Comparison of ENCODE assay signal across 8 mouse cellular contexts in the genomic region with DNA sequence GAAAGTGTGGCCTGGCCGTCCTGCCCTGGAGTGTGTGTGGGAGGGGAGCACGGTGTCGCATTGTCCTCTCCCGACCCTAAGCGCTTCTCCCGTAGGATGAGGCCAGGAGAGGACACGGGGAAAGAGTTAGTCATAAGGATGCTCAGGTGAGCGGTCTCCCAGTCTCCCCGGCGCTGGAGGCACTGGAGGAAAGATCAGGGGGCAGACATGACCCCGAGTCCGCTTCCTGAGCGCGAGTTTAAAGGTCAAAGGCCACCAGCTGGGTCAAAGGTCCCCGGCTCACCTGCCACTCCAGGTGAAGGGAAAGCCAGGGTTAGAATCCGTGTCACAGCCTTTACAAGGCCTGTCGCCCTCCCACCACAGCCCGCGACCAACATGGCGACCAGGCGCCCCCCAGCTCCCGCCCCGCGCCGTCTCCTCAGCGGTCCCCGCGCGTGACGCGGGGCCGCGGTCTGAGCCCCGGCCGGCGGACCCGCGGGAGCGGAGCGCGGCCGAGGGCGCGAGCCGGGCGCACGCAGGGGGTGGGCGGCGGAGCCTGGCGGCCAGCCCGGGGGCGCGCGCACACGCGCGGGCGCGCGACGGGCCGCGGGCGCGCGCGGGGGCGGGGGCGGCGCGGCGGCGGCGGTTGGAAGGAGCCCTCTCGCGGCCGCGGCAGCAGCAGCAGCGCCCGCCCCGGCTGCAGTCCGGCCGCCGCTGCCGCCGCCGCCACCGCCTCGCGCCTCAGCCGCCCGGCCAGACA. TPM values are rescaled to one million over a fixed set of nuclear protein-coding genes. Genes with fewer than 3 reads are reported as not detected.
A peak's percentile ranks its signal among the peaks of the same experiment; 100 is the strongest.
DNase-seq lines count a peak whose midpoint lies in the region; ATAC-seq and TF ChIP-seq lines count a peak whose summit lies in the region.

A gene (plus strand): TSS at position 594 of the 739 bp plus-strand sequence.

- WGBS in limb, embryonic 14.5 days = under 1% methylated on average over 24 of the region's 92 CpGs
- under 1% methylated on average over 62 of the region's 92 CpGs for WGBS in midbrain, embryonic 15.5 days

- H3K4me3 ChIP-seq in limb, embryonic 14.5 days (replicated peaks; ENCODE audit: low read length) = peak within 1 kb of the TSS; percentile 78
- H3K4me3 ChIP-seq in midbrain, embryonic 15.5 days = peak within 1 kb of the TSS; percentile 81

- peak within 1 kb of the TSS; percentile 77 for H3K27ac ChIP-seq in limb, embryonic 14.5 days (replicated peaks; ENCODE audit: low read depth, low read length)
- peak within 1 kb of the TSS; percentile 91 for H3K27ac ChIP-seq in midbrain, embryonic 15.5 days

- H3K27me3 ChIP-seq in limb, embryonic 14.5 days (ENCODE audit: control insufficient read depth, insufficient read depth, low read length) = 0 out of 2 replicates have a peak, but pooled peaks cover 4% of the 10 kb centered on the region
- peaks cover 4% of the 10 kb centered on the region; the same call in 1 of the 2 replicates for H3K27me3 ChIP-seq in midbrain, embryonic 15.5 days (replicated peaks)

- peak within 1 kb of the TSS; percentile 89 for H3K9ac ChIP-seq in limb, embryonic 14.5 days (ENCODE audit: low read depth, low read length, severe bottlenecking)
- peak within 1 kb of the TSS; percentile 81 for H3K9ac ChIP-seq in midbrain, embryonic 15.5 days

- H3K4me2 ChIP-seq in limb, embryonic 14.5 days (replicated peaks; ENCODE audit: low read depth, low read length, severe bottlenecking) = peak within 1 kb of the TSS; percentile 98
- H3K4me2 ChIP-seq in midbrain, embryonic 15.5 days = peak within 1 kb of the TSS; percentile 87

- peak; percentile 53 to 68 for DNase-seq in left cerebral cortex, adult 18-20 months (ENCODE audit: low spot score in 2 of 2)
- no peak for DNase-seq in left cerebral cortex, adult 11 months (ENCODE audit: low spot score)
- DNase-seq in embryo, embryonic 9.5 days (ENCODE audit: extremely low spot score) = peak; percentile 68
- DNase-seq in heart, adult 11 months = peak; percentile 97
- peak; percentile 69 for DNase-seq in kidney, adult 11 months
- DNase-seq in limb, embryonic 14.5 days (ENCODE audit: low spot score) = peak; percentile 56
- peak; percentile 19 to 33 for DNase-seq in spleen, postnatal 10 days (ENCODE audit: low spot score in 2 of 2)

- H3K9me3 ChIP-seq in limb, embryonic 14.5 days (ENCODE audit: control insufficient read depth, low read length) = no peaks in the 10 kb centered on the region
- no peaks in the 10 kb centered on the region for H3K9me3 ChIP-seq in midbrain, embryonic 15.5 days

- TF ChIP-seq POLR2A in limb, embryonic 14.5 days (IDR thresholded peaks at IDR 0.05; ENCODE audit: borderline replicate concordance, extremely low read depth, insufficient read depth, insufficient read length) = 0 out of 2 replicates have a peak, but pooled peaks have one; percentile 19

- ATAC-seq in limb, embryonic 14.5 days (ENCODE audit: low FRiP score, low read depth) = peak; percentile 84
- peak; percentile 94 for ATAC-seq in midbrain, embryonic 15.5 days (replicated peaks)

- H3K4me1 ChIP-seq in limb, embryonic 14.5 days (ENCODE audit: control insufficient read depth, insufficient read depth, low read length) = peaks cover 3% of the 10 kb centered on the region; the same call in 1 of the 2 replicates
- 0 out of 2 replicates have a peak, but pooled peaks cover 10% of the 10 kb centered on the region for H3K4me1 ChIP-seq in midbrain, embryonic 15.5 days

- no peaks in the 10 kb centered on the region for H3K36me3 ChIP-seq in limb, embryonic 14.5 days (ENCODE audit: control insufficient read depth, insufficient read depth, low read length)
- no peaks in the 10 kb centered on the region for H3K36me3 ChIP-seq in midbrain, embryonic 15.5 days (replicated peaks)

RNA-seq across cellular contexts. Expression of the gene that starts here (rescaled TPM):
- total RNA-seq in left cerebral cortex, adult 18-20 months (2021) = 10 to 100 TPM; 19.4 to 21.2 TPM
- polyA plus RNA-seq in limb, embryonic 14.5 days (2012; rRNA removed) = 6.7 and 6.9 TPM in 2 replicates
- polyA plus RNA-seq in limb, embryonic 14.5 days (2014; fragmentation: Nextera tagmentation; extraction: Ambion mirVana) = 3.9 and 4.3 TPM in 2 replicates
- polyA plus RNA-seq in midbrain, embryonic 15.5 days (2015; fragmentation: Nextera tagmentation; extraction: Ambion mirVana) = 11.2 and 12.4 TPM in 2 replicates
